Mouse (Mus musculus) frontal cortex, adult 2 months (tissue): ENCODE data around the gene Tsnaxip1. TPM values are rescaled to one million over a fixed set of nuclear protein-coding genes. Genes with fewer than 3 reads are reported as not detected.
"Not testable (repeated sequence)": the region's sequence is repeated elsewhere in the genome, so short reads cannot be mapped to it uniquely, and the experiment has no call there.

ENCODE experiments used
- DNase-seq, 2 experiments: peaks; one replicate each; pipeline ENCODE4 v3.0.0; 2022; ENCODE audit warnings: low spot score in 1 of 2; ENCODE audit errors: extremely low spot score in 1 of 2
- polyA plus RNA-seq: library from polyadenylated mRNA; depleted of rRNA; stranded (reverse); fragments of >200 nt; gene quantifications from 2 replicates; pipeline ENCODE4 v1.2.3, GENCODE M21; 2012

Gene Tsnaxip1
- polyA plus RNA-seq, 1 experiment: not detected

- no peak for DNase-seq
Measured at GRCm38 (mm10) chr8:105812511-105812910, 15.0 kb upstream of the Tsnaxip1 start.

DNA sequence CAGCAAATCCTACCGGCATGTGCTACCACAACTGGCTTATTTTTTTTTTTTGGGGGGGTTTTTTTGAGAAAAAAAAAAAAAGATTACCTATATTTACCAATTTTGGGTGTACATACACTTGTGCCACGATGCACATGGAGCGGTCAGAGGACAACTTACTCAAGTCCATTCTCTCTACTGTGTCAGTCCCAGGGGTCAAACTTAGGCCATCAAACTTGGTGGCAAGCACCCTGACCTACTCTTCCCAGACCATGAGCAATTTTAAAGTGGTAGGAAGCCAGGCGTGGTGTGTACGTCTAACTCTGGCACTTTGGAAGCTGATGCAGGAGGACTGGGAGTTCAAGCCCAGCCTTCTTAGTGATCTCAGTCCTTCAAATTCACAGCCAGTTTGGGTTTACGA is 14.3 kb upstream of the Tsnaxip1 start:
- no peak for DNase-seq

DNA sequence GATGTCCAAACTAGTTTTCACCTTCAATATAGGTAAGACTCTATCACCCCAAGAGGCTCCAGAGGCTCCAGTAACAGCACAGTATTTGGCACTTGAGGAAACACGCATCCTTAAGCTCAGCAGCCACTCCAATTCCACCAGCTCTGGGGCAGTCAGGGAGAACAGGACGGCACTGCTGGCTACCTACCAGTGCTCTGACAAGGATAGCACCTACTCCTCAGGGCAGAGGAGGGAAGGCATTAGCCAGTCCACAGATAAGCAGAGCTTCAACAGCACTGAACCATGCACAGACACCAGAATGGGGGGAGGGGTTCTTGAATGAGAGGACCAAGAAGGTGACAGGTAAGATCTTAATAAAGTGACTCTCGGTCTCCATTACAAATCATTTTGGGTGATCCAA is 7.9 kb upstream of the Tsnaxip1 start:
- no peak for DNase-seq

- DNase-seq: no peak
Measured at GRCm38 (mm10) chr8:105820925-105821324, 6.6 kb upstream of the Tsnaxip1 start.

DNA sequence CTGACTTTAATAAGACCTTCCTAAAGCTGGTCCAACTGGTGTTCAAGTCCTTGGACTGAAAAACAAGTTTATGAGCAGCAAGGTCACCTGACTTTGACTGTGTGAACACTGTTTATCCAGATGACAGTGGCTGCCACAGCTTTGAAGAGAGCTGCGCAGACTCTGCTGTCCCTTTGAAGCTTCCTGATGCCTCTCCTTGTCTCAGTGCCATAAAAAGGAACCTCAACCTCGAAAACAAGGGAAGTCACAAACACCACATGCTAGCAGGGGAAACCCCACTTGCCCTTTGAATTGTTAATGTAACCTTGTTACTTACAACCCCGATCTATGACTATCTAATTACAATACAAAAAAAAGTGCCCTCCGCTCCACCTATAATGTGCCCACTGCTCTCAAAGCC is 2.0 kb upstream of the Tsnaxip1 start:
- no peak for DNase-seq

GRCm38 (mm10) chr8:105826379-105826778 is 1.2 kb upstream of the Tsnaxip1 start:
- DNase-seq: no peak

DNA sequence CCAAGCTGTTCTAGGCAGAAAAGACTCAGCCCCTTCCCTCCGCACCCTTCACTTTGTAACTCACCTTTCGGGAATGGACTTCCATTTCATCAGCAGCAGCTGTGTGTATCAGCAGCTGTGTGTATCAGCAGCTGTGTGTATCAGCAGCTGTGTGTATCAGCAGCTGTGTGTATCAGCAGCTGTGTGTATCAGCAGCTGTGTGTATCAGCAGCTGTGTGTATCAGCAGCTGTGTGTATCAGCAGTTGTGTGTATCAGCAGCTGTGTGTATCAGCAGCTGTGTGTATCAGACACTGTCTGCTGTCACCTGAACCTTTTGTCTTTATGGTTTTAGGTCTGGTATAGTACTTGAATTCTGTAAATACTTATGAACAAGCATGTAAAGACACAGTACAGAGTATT is 6.2 kb downstream of the Tsnaxip1 start:
- DNase-seq: not testable (repeated sequence)

DNA sequence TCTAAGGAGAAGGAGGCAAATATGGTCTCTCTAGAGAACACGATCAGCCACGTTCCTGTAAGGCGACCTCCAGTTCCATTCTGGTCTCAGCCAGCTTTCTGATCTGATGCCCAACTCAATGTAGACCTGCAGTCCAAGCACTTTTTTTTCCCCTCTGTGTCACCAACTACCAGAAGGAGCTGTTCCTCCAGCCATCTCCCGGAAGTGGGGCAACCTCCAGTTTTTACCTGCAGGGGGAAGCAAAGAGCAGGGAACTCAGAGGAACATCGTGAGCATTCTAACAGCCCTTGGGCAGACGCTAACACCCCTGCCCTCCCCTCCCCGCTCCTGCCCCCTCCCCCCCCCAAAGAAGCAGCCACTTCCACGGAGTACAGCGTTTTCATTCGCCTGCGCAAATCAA is 7.8 kb downstream of the Tsnaxip1 start:
- peak; percentile 38 to 88 for DNase-seq

DNA sequence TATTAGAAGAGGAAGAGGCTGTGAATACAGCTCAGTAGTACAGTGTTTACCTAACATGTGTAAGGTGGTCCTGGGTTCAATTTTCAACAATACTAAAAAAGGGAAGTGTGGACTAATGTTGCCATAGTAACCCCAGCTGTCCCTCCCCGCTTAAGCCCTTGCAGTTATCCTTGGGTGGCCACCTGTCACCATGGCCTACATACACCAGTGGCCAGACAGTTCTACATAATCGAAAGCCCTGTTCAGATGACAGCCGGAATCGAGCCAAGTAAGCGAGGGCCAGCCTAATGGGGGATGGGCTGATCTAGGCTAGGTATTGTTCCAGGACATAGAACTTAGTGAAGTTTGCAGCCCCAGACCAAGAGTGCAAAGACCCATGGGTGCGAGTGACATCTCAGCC is 9.5 kb downstream of the Tsnaxip1 start:
- no peak for DNase-seq

- no peak for DNase-seq
Measured at GRCm38 (mm10) chr8:105839209-105839608, 11.7 kb downstream of the Tsnaxip1 start.

GRCm38 (mm10) chr8:105846678-105847077 is 19.1 kb downstream of the Tsnaxip1 start:
- no peak for DNase-seq

DNA sequence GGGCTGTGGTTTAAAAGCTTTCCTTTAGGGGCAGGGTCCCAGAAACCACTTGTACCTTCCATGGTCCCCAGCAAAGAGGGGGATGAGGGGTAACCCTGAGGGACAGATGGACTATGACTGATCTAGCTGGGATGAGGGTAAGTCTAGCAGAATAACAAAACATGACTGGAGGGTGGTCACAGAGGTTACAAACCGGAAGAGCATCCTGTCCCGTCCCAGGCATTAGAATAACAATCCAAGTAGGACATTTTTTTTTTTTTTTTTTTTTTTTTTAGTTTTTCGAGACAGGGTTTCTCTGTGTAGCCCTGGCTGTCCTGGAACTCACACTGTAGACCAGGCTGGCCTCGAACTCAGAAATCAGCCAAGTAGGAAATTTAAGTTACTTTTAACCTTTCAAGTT is 22.5 kb downstream of the Tsnaxip1 start:
- no peak for DNase-seq

- DNase-seq: no peak
Measured at GRCm38 (mm10) chr8:105850611-105851010, 23.1 kb downstream of the Tsnaxip1 start.

DNA sequence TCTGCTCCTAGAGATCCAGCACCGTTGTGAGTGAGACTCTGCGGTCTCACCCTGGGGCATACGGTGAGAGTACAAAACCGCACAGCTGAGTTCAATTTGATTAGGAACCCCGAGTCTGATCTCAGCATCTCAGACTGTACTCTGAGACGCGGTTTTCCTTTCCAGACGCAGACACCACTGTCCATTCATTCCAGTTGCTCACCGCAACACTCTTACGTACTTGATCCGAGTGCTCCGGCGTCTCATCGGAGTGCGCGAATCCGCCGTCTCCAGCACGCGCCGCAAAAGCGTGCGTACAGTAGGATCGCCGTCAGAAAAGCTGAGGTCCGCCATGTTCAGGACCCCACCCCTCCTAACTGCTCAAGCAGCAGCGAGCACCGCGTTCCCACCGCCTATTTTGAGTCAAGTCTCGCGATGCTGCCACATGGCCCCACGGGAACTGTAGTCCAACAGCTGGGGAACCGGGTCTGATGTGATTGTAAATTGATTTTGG is 24.2 kb downstream of the Tsnaxip1 start:
- DNase-seq: peak; percentile 84 to 93

GRCm38 (mm10) chr8:105852146-105852729 is 24.7 kb downstream of the Tsnaxip1 start:
- DNase-seq: no peak

DNA sequence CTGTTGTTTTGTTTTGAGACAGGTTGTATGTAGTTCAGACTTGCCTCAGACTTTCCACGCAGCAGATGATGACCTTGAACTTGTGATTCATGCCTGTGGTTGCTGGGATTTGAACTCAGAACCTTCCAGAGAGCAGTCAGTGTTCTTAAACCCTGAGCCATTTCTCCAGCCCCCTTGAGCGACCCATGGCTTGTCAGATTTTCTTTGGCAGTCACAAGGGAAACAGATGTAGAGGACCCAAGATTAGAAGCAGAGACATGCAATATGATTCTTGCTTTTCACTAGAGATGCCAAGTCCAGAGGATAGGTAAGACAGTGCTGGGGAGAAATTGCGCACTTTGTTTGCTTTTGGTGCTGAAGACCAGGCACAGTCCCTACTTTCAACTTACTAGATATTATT is 25.6 kb downstream of the Tsnaxip1 start, which contains the start of gene Cenpt:
TSS of gene Cenpt (minus strand) at position 101 of the 400 bp plus-strand sequence.
- DNase-seq: no peak

DNA sequence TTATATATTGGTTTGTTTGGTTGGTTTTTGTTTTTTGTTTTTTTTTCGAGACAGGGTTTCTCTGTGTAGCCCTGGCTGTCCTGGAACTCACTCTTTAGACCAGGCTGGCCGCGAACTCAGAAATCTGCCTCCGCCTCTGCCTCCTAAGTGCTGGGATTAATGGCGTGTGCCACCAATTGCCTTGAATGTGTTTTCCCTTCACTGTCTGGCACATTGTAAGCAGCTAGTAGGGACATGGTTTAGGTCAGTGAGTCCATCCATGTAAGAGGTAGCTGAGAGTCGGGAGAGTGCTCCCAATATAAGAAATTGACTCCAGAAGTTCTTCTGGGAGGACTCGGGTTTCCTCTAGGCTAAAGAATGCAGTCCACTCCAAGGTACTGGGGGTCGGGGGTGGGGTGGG is 26.8 kb downstream of the Tsnaxip1 start:
- no peak for DNase-seq

DNA sequence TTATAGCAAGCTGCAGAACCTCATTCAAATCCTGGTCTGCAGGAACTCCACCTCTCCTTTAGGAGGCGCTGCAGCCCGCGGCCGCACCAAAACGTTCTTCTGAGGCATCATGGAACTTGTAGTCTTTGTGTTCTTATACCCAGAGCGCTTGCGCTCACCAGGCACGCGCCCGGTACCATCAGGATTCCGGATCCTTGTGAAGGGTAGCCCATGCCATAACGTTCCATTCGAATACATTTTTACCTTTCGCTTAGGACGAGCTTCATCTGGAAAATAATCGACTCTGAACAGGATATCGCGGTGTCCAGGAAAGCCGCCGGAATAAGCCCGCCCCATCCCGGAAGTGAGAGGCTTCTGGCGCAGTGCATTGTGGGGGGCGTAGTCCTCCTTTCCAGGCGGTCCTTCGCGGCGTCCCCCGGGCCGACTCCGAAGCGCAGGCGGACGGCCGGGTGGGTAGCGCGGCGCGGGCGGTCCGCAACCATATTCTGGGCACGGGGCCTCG is 27.2 kb downstream of the Tsnaxip1 start, which contains the start of gene Thap11:
TSS of gene Thap11 (plus strand) at position 418 of the 502 bp plus-strand sequence.
- DNase-seq: peak; percentile 78 to 92

GRCm38 (mm10) chr8:105855248-105856167 is 28.0 kb downstream of the Tsnaxip1 start:
- peak in 1 of 2 experiments; percentile 54 for DNase-seq

DNA sequence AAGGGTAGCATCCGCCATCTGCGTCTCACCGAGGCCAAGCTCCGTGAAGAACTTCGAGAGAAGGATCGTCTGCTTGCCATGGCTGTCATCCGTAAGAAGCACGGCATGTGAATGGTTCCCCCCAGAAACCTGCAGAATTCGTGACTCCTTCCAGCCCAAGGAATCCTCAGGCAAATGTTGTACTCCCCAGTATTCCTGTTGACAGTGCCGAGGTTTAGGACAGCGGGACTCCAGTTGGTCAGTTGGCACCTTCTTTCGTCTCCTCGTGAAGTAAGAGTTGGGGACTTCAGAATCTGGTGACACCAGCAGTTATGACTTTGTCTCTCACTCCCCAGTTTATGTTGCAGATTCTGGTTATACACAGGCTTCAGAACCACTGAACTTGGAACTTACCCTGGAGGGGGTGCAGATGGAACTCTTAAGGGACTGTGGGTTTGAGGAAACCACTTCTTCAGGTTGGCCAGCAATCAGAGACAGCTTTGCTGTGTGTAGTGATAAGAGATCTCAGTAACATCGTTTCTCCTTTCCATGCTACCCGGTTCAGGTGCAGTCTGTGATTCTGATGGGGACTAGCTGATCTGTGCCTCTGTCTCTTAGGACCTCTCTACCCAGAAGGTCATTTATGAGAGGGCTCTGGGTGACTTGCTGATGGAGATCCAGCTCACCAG is 28.8 kb downstream of the Tsnaxip1 start:
- DNase-seq: no peak

- DNase-seq: no peak
Measured at GRCm38 (mm10) chr8:105858495-105858894, 31.0 kb downstream of the Tsnaxip1 start.
